Mouse (Mus musculus) cerebellum, adult 2 months (tissue): ENCODE results near the gene Bhlhb9. TPM values are rescaled to one million over a fixed set of nuclear protein-coding genes. Genes with fewer than 3 reads are reported as not detected.
"Not testable (repeated sequence)": the region's sequence is repeated elsewhere in the genome, so short reads cannot be mapped to it uniquely, and the experiment has no call there.

Source experiments
- DNase-seq, 2 experiments: peaks; one replicate each; pipeline ENCODE4 v3.0.0; 2021
- H3K27ac ChIP-seq: fragments of 200-500 bp; 2 replicates; pipeline ENCODE4 v1.5.1; 2012; ENCODE audit warnings: low read length, control low read depth, inconsistent platforms; ENCODE audit not compliant: insufficient read depth
- H3K27me3 ChIP-seq: fragments of 200-500 bp; 2 replicates; pipeline ENCODE4 v1.6.1; 2012; ENCODE audit warnings: inconsistent platforms, mild to moderate bottlenecking, low read length, moderate library complexity; ENCODE audit not compliant: control insufficient read depth, insufficient read depth
- H3K4me1 ChIP-seq: fragments of 200-500 bp; 2 replicates; pipeline ENCODE4 v1.6.1; 2011; ENCODE audit warnings: low read length; ENCODE audit not compliant: control insufficient read depth, insufficient read depth
- H3K4me3 ChIP-seq: fragments of 200-500 bp; replicated peaks from 2 replicates; pipeline ENCODE3; 2011; ENCODE audit warnings: mild to moderate bottlenecking, low read depth, low read length, control low read depth; ENCODE audit not compliant: insufficient read depth
- CTCF ChIP-seq: fragments of 200-500 bp; IDR thresholded peaks from 2 replicates; pipeline ENCODE4 v1.5.1; 2011; ENCODE audit warnings: low read depth, mild to moderate bottlenecking, control low read depth, low read length, moderate library complexity, borderline replicate concordance; ENCODE audit not compliant: insufficient read depth
- POLR2A ChIP-seq: fragments of 200-500 bp; IDR thresholded peaks from 2 replicates; pipeline ENCODE4 v1.6.1; 2011; ENCODE audit warnings: low read length, control low read depth, borderline replicate concordance; ENCODE audit not compliant: insufficient read depth
- WGBS: fragments of 180-500 bp; shearing (Covaris S2); methylation state at CpG from one replicate; pipeline ENCODE4 v1.1.7; 2018; 5-methylcytosine and 5-hydroxymethylcytosine counted together
- polyA plus RNA-seq: library from polyadenylated mRNA; depleted of rRNA; stranded (reverse); fragments of >200 nt; gene quantifications from 2 replicates; pipeline ENCODE4 v1.2.3, GENCODE M21; 2012; rRNA removed

The Bhlhb9 gene
- polyA plus RNA-seq, result 32.3 and 34.1 TPM in 2 replicates

DNA sequence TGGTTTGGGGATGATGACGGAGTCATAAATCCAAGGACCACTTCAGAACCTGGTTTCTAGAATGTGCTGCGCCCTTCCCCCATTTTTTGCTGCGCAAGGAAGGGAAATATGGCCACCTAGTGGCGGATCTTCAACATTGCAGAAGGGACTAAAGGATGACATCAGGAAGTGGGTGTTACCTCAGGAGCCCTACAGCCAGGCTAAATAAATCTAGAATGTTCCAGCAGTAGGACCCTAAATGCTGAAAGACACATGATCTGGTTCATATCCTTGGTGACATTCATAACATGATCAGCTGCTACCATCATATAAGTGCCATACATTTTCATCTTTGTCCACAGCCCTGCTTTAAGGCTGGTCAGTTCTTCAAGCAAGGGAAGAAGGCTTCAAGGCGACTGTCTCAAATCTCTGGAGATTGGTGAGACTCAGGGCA lies at the start of gene Bhlhb9:
Bhlhb9 (plus strand) TSS at position 383 of the 433 bp plus-strand sequence.
- H3K27ac ChIP-seq, result peak within 1 kb of the TSS; percentile 81
- peak; percentile 30; the same call in 1 of the 2 replicates for TF ChIP-seq CTCF
- not testable (repeated sequence) for H3K4me1 ChIP-seq, H3K27me3 ChIP-seq
- peak; percentile 71 to 75 for DNase-seq
- 22% methylated on average over 4 of the region's 5 CpGs for WGBS
- H3K4me3 ChIP-seq, result peak within 1 kb of the TSS; percentile 85

DNA sequence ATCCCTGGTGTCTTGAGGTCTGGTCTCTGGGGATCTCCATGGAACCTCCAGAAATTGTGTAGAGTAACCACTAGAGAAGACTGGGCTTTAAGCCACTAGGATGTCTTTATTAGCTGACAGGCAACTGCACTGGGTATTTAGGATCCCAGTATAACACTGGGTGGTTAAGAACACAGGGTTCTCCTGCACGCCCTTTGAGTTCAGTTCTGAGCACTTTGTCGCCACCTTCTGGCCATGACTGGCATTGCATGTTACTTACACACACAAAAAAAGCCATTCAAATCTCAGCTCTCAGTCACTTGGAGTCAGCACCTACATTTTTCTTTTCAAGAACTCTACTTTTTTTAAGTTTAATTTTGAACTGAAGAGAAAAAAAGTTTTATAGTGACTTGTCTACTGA lies 44.6 kb upstream of the Bhlhb9 start:
- no peak overlapping the region for H3K4me3 ChIP-seq
- WGBS, result 0% methylated on average over 2 of the region's 2 CpGs
- H3K27me3 ChIP-seq, result no peaks in the 10 kb centered on the region
- no peak for TF ChIP-seq POLR2A
- peak; percentile 76 for TF ChIP-seq CTCF
- DNase-seq, result peak; percentile 59 to 77
- no peaks in the 10 kb centered on the region for H3K4me1 ChIP-seq
- no peak overlapping the region for H3K27ac ChIP-seq

DNA sequence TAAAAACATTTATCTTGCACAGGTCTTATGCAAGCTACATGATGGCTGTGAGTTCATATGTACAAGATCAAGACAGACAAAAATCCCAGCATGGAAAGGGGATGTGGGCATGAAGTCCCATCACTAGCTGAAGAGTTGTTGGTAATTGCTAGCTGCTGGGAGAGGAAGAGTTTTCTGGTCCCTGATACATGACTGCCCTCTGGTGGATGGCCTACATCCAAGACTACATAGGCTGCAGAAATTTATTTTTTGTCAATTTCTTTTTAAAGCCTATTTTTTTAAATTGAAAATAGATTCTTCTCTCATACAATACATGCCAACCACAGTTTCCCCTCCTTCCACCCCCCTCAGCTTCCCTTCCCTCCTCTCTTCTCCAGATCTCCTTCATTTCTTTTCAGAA lies 35.7 kb upstream of the Bhlhb9 start:
- no peak for TF ChIP-seq POLR2A
- TF ChIP-seq CTCF, result peak; percentile 29; the same call in 1 of the 2 replicates
- peak; percentile 15 to 20 for DNase-seq
- no peaks in the 10 kb centered on the region for H3K27me3 ChIP-seq
- no peak overlapping the region for H3K4me3 ChIP-seq
- no peaks in the 10 kb centered on the region for H3K4me1 ChIP-seq
- H3K27ac ChIP-seq, result no peak overlapping the region

DNA sequence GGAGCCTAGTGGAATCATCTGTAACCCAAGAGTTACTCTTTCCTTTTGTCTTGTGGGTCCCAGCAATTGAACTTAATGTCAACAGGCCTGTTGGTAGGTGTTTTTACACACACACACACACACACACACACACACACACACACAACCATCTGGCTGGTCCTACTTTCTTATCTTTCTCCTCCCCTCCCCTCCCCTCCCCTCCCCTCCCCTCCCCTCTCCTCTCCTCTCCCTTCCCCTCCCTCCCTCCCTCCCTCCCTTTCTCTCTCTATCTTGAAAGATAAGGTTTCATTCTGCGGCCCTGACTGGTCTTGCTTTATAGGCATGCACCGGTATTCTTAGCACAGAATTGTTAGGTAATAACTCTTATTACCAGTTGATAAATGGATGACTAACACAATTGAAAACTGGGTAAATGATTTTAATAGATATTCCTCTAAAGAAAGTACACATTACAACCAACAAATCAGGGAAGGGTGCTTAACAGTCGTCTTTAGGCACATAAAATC lies 29.3 kb upstream of the Bhlhb9 start:
- DNase-seq, result no peak
- H3K4me3 ChIP-seq, result no peak overlapping the region
- H3K4me1 ChIP-seq, result no peaks in the 10 kb centered on the region
- no peak overlapping the region for H3K27ac ChIP-seq
- 93% methylated on average over 3 of the region's 3 CpGs for WGBS
- no peaks in the 10 kb centered on the region for H3K27me3 ChIP-seq
- no peak for TF ChIP-seq CTCF

DNA sequence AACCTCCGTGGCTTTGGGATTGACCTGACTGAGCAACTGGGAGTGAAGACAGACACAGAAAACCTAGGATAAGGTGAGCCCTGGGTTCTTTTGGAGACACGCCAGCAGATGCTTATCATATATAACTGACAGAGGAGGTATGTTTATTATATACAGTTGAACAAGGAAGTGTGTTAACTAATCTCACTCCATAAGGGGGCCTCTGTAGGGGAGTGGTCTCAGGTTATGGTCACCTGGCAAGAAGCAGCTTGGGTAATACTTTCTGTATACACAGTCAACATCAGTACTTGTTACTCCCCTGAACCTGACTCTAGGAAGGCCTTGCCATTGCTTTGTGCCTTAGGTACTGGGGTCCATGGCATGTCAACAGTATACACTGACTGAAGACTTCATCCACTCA lies 28.8 kb upstream of the Bhlhb9 start:
- Histone ChIP-seq H3K4me3 (no peak overlapping the region), H3K27me3 (no peaks in the 10 kb centered on the region), H3K4me1 (no peaks in the 10 kb centered on the region), H3K27ac (no peak overlapping the region)
- 87% methylated on average over 2 of the region's 2 CpGs for WGBS
- DNase-seq, result no peak
- no peak for TF ChIP-seq CTCF
- no peak for TF ChIP-seq POLR2A

DNA sequence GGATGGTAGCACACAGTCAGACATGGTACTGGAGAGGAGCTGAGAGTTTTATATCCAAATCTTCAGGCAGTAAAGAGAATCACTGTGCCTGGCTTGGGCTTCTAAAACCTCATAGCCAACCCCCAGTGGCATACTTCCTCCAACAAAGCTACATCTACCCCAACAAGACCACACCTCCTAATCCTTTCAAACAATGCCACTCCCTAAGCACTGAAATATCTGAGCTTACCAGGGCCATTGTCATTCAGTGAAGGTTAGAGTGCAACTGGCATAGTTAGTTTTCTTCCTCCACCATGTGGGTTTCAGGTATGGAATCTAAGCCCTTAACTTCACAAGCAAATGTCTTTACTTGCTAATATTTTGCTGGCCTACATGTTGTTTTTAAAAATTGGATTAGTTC lies 5.9 kb upstream of the Bhlhb9 start:
- TF ChIP-seq POLR2A (no peak), CTCF (no peak)
- H3K4me1 ChIP-seq, result no peaks in the 10 kb centered on the region

DNA sequence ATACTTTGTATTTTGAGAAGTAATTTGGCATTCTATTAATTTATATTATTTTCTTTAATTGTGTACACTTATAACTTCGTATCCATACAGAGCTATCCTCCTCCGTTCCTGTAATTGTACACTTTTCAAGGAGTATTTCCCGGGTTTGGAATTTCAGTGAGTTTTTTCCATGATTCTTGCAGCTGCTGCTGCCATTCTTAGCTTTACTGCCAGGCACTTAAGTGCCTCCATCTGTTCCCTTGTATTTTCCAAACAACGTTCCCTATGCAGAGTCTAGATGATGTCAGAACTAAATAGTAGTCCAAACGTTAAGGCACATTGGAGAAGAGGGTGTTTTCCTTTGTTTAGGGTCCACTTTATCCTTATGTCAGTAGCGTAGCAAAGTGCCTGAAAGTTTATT lies 5.1 kb upstream of the Bhlhb9 start:
- Histone ChIP-seq H3K4me1 (no peaks in the 10 kb centered on the region), H3K4me3 (no peak overlapping the region), H3K27ac (no peak overlapping the region), H3K27me3 (no peaks in the 10 kb centered on the region)
- peak in 1 of 2 experiments; percentile 8 for DNase-seq
- TF ChIP-seq CTCF (no peak), POLR2A (no peak)
- 31% methylated on average over 6 of the region's 6 CpGs for WGBS

More for the DNA sequence above, 5.9 kb upstream of the Bhlhb9 start:
- no peaks in the 10 kb centered on the region for H3K27me3 ChIP-seq
- DNase-seq, result no peak
- H3K27ac ChIP-seq, result no peak overlapping the region
- H3K4me3 ChIP-seq, result no peak overlapping the region

DNA sequence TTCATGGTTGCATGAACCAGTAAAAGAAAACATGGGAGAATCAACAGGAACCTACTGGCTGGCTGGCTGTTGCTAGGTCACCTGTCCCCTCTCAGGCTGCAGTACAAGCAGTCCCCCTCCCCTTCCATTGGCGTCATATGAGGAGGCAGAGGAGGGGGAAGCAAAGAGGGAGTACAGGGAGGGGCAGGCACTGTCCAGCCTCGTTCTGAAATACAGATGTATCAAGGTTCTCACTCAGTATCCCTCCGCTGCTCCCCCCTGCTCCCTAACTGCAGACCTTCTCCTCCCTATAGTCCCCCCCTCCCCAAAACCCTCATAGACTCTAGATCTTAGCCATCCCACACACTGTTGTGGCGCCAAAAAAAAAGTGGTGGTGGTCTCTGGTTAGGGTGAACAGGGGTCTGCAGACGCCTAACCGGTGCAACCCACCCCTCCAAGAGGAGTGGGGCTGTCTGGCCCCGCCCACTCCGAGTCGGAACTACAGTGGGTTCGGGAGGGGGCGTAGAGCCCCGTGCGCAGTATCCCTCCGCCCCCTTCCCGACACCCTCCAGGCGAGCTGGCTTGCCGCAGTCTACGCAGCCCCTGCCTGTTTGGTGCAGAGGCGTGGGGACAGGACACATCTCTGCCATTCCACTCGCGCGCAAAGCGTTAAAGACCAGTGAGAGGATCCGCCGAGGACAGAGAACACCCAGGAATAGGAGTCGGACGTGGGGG lies 1.6 kb upstream of the Bhlhb9 start:
- Histone ChIP-seq H3K27ac (peak overlapping the region; percentile 81; the same call in 1 of the 2 replicates), H3K4me3 (peak overlapping the region; percentile 85)
- WGBS, result 24% methylated on average over 27 of the region's 27 CpGs
- not testable (repeated sequence) for H3K27me3 ChIP-seq, H3K4me1 ChIP-seq
- DNase-seq, result peak; percentile 21 to 59
- TF ChIP-seq POLR2A, result 0 out of 2 replicates have a peak, but pooled peaks have one; percentile 32

DNA sequence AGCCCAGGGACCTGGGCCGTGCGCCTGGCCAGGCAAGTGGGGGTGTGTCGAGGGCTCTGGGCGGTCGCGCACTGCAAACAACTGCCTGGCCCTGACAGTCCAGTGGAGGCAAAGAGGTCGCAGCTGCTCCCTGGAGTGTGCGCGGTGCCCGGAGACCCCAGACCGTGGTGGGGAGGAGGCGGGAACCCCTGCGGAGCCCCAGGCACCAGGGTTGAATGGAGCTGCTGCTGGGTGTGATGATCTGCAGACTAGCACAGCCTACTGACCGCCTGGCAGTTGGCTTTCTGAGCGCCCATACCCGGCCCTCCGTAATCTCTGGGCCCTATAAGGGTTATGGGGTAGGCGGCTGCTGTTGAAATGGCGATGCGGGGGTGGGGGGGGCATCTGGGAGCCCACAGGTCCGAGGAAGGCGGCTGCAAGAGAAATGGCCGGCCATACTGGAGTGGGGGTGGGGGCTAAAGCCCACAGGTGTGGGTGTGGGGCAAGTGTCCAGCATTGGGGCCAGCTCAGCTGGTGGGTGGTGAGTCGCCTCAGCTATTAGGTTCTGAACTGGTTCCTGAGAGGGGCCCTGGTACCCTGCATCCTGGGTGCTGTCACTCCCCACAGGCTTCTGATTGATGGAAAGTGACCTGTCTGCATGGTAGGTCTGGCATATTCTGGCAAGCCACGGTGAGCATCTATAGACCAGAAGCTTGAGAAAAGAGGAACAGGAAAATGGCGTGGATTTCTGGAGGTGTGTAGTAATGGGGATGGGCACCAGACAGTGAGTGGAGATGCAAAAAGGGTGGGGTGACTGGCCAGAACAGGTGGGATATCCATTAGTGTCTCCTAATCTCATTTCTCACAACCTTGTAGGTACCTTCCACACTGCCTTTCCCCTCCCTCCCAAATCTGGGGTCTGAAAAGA lies 836 bp upstream of the Bhlhb9 start:
- 17% methylated on average over 21 of the region's 26 CpGs for WGBS
- peak; percentile 41 to 63 for DNase-seq
- H3K27ac ChIP-seq, result peak overlapping the region; percentile 81
- not testable (repeated sequence) for H3K4me1 ChIP-seq, H3K27me3 ChIP-seq
- peak overlapping the region; percentile 85 for H3K4me3 ChIP-seq
